Mouse (Mus musculus): ENCODE measurements around the gene Klhdc7a. TPM values are rescaled to one million over a fixed set of nuclear protein-coding genes. Genes with fewer than 3 reads are reported as not detected.

Gene Klhdc7a
- polyA plus RNA-seq, 1 experiment from 2014 or later = 4.1 TPM

GRCm38 (mm10) chr4:139948591-139948990 lies 19.2 kb downstream of the Klhdc7a start:
- WGBS = 54% methylated on average over 7 of the region's 7 CpGs
- Histone ChIP-seq H3K4me2 (replicated peaks; ENCODE audit: low read depth, low read length) (no peak overlapping the region), H3K9me3 (ENCODE audit: control insufficient read depth, low read length) (no peaks in the 10 kb centered on the region), H3K27me3 (ENCODE audit: control insufficient read depth, insufficient read depth, low read length) (no peaks in the 10 kb centered on the region), H3K4me1 (ENCODE audit: control insufficient read depth, insufficient read depth, low read length) (no peaks in the 10 kb centered on the region), H3K27ac (ENCODE audit: low read depth, low read length) (no peak overlapping the region), H3K4me3 (ENCODE audit: low read length) (no peak overlapping the region), H3K9ac (ENCODE audit: low read depth, low read length) (no peak overlapping the region), H3K36me3 (ENCODE audit: control insufficient read depth, insufficient read depth, low read length) (no peaks in the 10 kb centered on the region)
- ATAC-seq (ENCODE audit: low FRiP score, low TSS enrichment) = no peak

GRCm38 (mm10) chr4:139947341-139947740 lies 20.5 kb downstream of the Klhdc7a start:
- H3K9me3 ChIP-seq (ENCODE audit: control insufficient read depth, low read length) = no peaks in the 10 kb centered on the region
- no peak for ATAC-seq (ENCODE audit: low FRiP score, low TSS enrichment)
- H3K27me3 ChIP-seq (ENCODE audit: control insufficient read depth, insufficient read depth, low read length) = no peaks in the 10 kb centered on the region

GRCm38 (mm10) chr4:139941831-139942230 lies 26.0 kb downstream of the Klhdc7a start:
- H3K4me3 ChIP-seq (ENCODE audit: low read length) = no peak overlapping the region
- no peak overlapping the region for H3K9ac ChIP-seq (ENCODE audit: low read depth, low read length)
- no peaks in the 10 kb centered on the region for H3K4me1 ChIP-seq (ENCODE audit: control insufficient read depth, insufficient read depth, low read length)
- no peaks in the 10 kb centered on the region for H3K9me3 ChIP-seq (ENCODE audit: control insufficient read depth, low read length)
- WGBS = 81% methylated on average over 2 of the region's 2 CpGs
- no peaks in the 10 kb centered on the region for H3K36me3 ChIP-seq (ENCODE audit: control insufficient read depth, insufficient read depth, low read length)
- no peak overlapping the region for H3K4me2 ChIP-seq (replicated peaks; ENCODE audit: low read depth, low read length)
- no peak overlapping the region for H3K27ac ChIP-seq (ENCODE audit: low read depth, low read length)
- H3K27me3 ChIP-seq (ENCODE audit: control insufficient read depth, insufficient read depth, low read length) = no peaks in the 10 kb centered on the region
- no peak for ATAC-seq (ENCODE audit: low FRiP score, low TSS enrichment)

More at GRCm38 (mm10) chr4:139947341-139947740, 20.5 kb downstream of the Klhdc7a start:
- Histone ChIP-seq H3K36me3 (ENCODE audit: control insufficient read depth, insufficient read depth, low read length) (no peaks in the 10 kb centered on the region), H3K4me3 (ENCODE audit: low read length) (no peak overlapping the region), H3K4me2 (replicated peaks; ENCODE audit: low read depth, low read length) (no peak overlapping the region), H3K27ac (ENCODE audit: low read depth, low read length) (no peak overlapping the region), H3K9ac (ENCODE audit: low read depth, low read length) (no peak overlapping the region), H3K4me1 (ENCODE audit: control insufficient read depth, insufficient read depth, low read length) (no peaks in the 10 kb centered on the region)
- WGBS = 98% methylated on average over 2 of the region's 2 CpGs

GRCm38 (mm10) chr4:139935557-139935956 lies 32.3 kb downstream of the Klhdc7a start:
- no peaks in the 10 kb centered on the region for H3K36me3 ChIP-seq (ENCODE audit: control insufficient read depth, insufficient read depth, low read length)
- H3K4me2 ChIP-seq (replicated peaks; ENCODE audit: low read depth, low read length) = no peak overlapping the region
- ATAC-seq (ENCODE audit: low FRiP score, low TSS enrichment) = no peak
- H3K27ac ChIP-seq (ENCODE audit: low read depth, low read length) = no peak overlapping the region
- H3K27me3 ChIP-seq (ENCODE audit: control insufficient read depth, insufficient read depth, low read length) = 0 out of 2 replicates have a peak, but pooled peaks cover 2% of the 10 kb centered on the region
- no peaks in the 10 kb centered on the region for H3K4me1 ChIP-seq (ENCODE audit: control insufficient read depth, insufficient read depth, low read length)
- H3K9me3 ChIP-seq (ENCODE audit: control insufficient read depth, low read length) = no peaks in the 10 kb centered on the region
- no peak overlapping the region for H3K9ac ChIP-seq (ENCODE audit: low read depth, low read length)
- H3K4me3 ChIP-seq (ENCODE audit: low read length) = no peak overlapping the region
- 81% methylated on average over 3 of the region's 3 CpGs for WGBS

GRCm38 (mm10) chr4:139932970-139933801 lies 34.6 kb downstream of the Klhdc7a start:
- no peak for ATAC-seq (ENCODE audit: low FRiP score, low TSS enrichment)

GRCm38 (mm10) chr4:139931790-139932510 lies 35.9 kb downstream of the Klhdc7a start:
- Histone ChIP-seq H3K4me2 (replicated peaks; ENCODE audit: low read depth, low read length) (no peak overlapping the region), H3K27me3 (ENCODE audit: control insufficient read depth, insufficient read depth, low read length) (peaks cover 5% of the 10 kb centered on the region), H3K9me3 (ENCODE audit: control insufficient read depth, low read length) (no peaks in the 10 kb centered on the region), H3K4me3 (ENCODE audit: low read length) (no peak overlapping the region), H3K27ac (ENCODE audit: low read depth, low read length) (no peak overlapping the region), H3K9ac (ENCODE audit: low read depth, low read length) (no peak overlapping the region), H3K36me3 (ENCODE audit: control insufficient read depth, insufficient read depth, low read length) (no peaks in the 10 kb centered on the region), H3K4me1 (ENCODE audit: control insufficient read depth, insufficient read depth, low read length) (no peaks in the 10 kb centered on the region)
- no peak for ATAC-seq (ENCODE audit: low FRiP score, low TSS enrichment)
- WGBS = 26% methylated on average over 12 of the region's 12 CpGs

More at GRCm38 (mm10) chr4:139932970-139933801, 34.6 kb downstream of the Klhdc7a start:
- Histone ChIP-seq H3K27ac (ENCODE audit: low read depth, low read length) (no peak overlapping the region), H3K4me1 (ENCODE audit: control insufficient read depth, insufficient read depth, low read length) (no peaks in the 10 kb centered on the region), H3K36me3 (ENCODE audit: control insufficient read depth, insufficient read depth, low read length) (no peaks in the 10 kb centered on the region), H3K4me3 (ENCODE audit: low read length) (no peak overlapping the region), H3K9ac (ENCODE audit: low read depth, low read length) (no peak overlapping the region), H3K4me2 (replicated peaks; ENCODE audit: low read depth, low read length) (no peak overlapping the region), H3K27me3 (ENCODE audit: control insufficient read depth, insufficient read depth, low read length) (0 out of 2 replicates have a peak, but pooled peaks cover 2% of the 10 kb centered on the region), H3K9me3 (ENCODE audit: control insufficient read depth, low read length) (no peaks in the 10 kb centered on the region)
- 77% methylated on average over 18 of the region's 18 CpGs for WGBS

GRCm38 (mm10) chr4:139930885-139931284 lies 36.9 kb downstream of the Klhdc7a start:
- ATAC-seq (ENCODE audit: low FRiP score, low TSS enrichment) = no peak
- Histone ChIP-seq H3K9me3 (ENCODE audit: control insufficient read depth, low read length) (no peaks in the 10 kb centered on the region), H3K9ac (ENCODE audit: low read depth, low read length) (no peak overlapping the region), H3K4me1 (ENCODE audit: control insufficient read depth, insufficient read depth, low read length) (no peaks in the 10 kb centered on the region; the same call in 1 of the 2 replicates), H3K4me2 (replicated peaks; ENCODE audit: low read depth, low read length) (no peak overlapping the region), H3K36me3 (ENCODE audit: control insufficient read depth, insufficient read depth, low read length) (no peaks in the 10 kb centered on the region), H3K27ac (ENCODE audit: low read depth, low read length) (no peak overlapping the region), H3K27me3 (ENCODE audit: control insufficient read depth, insufficient read depth, low read length) (peaks cover 14% of the 10 kb centered on the region), H3K4me3 (ENCODE audit: low read length) (no peak overlapping the region)
- WGBS = 42% methylated on average over 7 of the region's 7 CpGs

- Histone ChIP-seq H3K27ac (ENCODE audit: low read depth, low read length) (no peak overlapping the region), H3K36me3 (ENCODE audit: control insufficient read depth, insufficient read depth, low read length) (no peaks in the 10 kb centered on the region), H3K27me3 (ENCODE audit: control insufficient read depth, insufficient read depth, low read length) (peaks cover 23% of the 10 kb centered on the region), H3K4me1 (ENCODE audit: control insufficient read depth, insufficient read depth, low read length) (peaks cover 8% of the 10 kb centered on the region; the same call in 1 of the 2 replicates), H3K4me3 (ENCODE audit: low read length) (peak overlapping the region; percentile 28; the same call in 1 of the 2 replicates), H3K9ac (ENCODE audit: low read depth, low read length) (no peak overlapping the region; the same call in 1 of the 2 replicates), H3K9me3 (ENCODE audit: control insufficient read depth, low read length) (no peaks in the 10 kb centered on the region; the same call in 1 of the 2 replicates), H3K4me2 (replicated peaks; ENCODE audit: low read depth, low read length) (peak overlapping the region; percentile 46)
- WGBS = 8% methylated on average over 11 of the region's 11 CpGs
- ATAC-seq (ENCODE audit: low FRiP score, low TSS enrichment) = no peak
Observed at GRCm38 (mm10) chr4:139926161-139926561, 41.7 kb downstream of the Klhdc7a start.
